Mouse (Mus musculus): ENCODE results near the gene Cnn1. TPM values are rescaled to one million over a fixed set of nuclear protein-coding genes. Genes with fewer than 3 reads are reported as not detected.

Cnn1 gene
- polyA plus RNA-seq, 1 experiment from 2014 or later, result 444 TPM

DNA sequence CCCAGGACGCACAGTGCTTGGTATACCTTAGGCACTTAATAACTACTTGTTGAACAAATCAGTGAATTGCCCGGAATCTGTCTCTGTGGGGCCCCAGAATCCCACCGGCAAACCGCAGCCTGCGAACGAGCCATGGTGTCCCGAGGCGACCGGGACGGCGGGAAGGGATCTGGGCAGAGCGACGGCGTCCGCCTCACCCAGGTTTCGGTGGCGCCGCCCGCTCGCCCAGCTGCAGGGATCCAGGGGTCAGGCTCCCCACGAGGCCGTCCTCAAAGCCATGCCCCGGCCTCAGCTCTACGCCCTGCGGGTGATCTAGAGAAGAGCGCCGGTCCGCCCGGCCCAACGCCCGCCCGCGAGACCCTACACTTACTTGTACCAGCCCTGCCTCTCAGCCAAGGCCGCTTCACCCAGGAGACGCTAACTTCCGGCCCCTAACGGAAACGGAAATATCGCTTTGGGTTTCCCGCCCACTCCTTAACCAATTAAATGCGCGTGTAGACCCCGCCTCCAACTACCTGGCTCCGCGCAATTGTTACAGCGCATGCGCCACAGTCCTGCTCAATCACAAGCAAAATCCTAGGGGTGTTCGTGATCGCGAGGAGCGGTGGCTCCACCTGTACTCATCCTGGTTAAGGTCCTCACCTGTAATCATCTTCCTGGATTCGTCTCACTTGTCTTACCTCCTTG lies 17.9 kb downstream of the Cnn1 start, which contains the start of gene Elof1:
Gene Elof1, minus strand, starts transcription at position 433 of the 687 bp plus-strand sequence.
- Histone ChIP-seq H3K9me3 (no peaks in the 10 kb centered on the region), H3K36me3 (peaks cover 16% of the 10 kb centered on the region), H3K4me1 (peaks cover 12% of the 10 kb centered on the region), H3K9ac (peak within 1 kb of the TSS; percentile 87), H3K27me3 (replicated peaks) (no peaks in the 10 kb centered on the region), H3K27ac (peak within 1 kb of the TSS; percentile 67), H3K4me2 (peak within 1 kb of the TSS; percentile 85), H3K4me3 (replicated peaks) (peak within 1 kb of the TSS; percentile 82)
- WGBS, result under 1% methylated on average over 49 of the region's 52 CpGs
- ATAC-seq (ENCODE audit: insufficient read depth, low FRiP score, low read depth), result peak; percentile 92

DNA sequence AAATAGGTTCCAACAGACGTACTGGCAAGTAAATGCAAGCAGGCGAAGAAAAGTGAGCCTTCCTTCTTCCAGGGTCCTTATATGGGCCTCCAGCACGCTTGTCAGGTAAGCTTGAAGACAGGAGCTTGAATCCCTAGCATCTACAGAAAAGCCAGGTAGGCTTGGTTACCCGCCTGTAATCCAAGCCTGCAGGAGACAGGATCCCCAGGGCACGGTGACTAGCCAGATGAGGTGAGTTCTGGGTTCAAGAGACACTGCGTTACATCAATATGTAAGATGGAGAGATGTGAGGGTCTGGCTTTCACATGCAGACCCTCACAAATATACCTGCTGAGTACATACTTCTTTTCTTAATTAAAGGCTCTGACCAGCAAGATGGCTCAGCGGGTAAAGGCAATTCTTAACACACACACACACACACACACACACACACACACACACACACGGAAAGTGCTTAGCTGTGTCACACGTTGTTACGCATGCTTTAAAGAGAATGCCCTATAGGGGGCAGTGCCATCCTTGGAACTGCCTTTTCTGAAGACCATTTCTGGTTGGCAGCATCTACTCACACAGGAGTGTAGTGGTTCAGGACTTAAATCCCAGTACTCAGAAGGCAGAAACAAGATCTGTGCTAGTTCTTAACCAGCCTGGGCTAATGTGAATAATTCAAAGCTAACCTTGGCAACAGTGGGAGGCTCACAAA lies 18.9 kb downstream of the Cnn1 start:
- peak overlapping the region; percentile 82 for H3K4me3 ChIP-seq (replicated peaks)
- peak overlapping the region; percentile 38; the same call in 1 of the 2 replicates for H3K9ac ChIP-seq
- no peak overlapping the region for H3K27ac ChIP-seq
- H3K9me3 ChIP-seq, result no peaks in the 10 kb centered on the region
- peaks cover 8% of the 10 kb centered on the region; the same call in 1 of the 2 replicates for H3K36me3 ChIP-seq
- peaks cover 12% of the 10 kb centered on the region for H3K4me1 ChIP-seq
- H3K27me3 ChIP-seq (replicated peaks), result no peaks in the 10 kb centered on the region
- peak overlapping the region; percentile 85 for H3K4me2 ChIP-seq
- no peak for ATAC-seq (ENCODE audit: insufficient read depth, low FRiP score, low read depth)
- WGBS, result 43% methylated on average over 10 of the region's 10 CpGs

- 81% methylated on average over 4 of the region's 4 CpGs for WGBS
Measured at GRCm38 (mm10) chr9:22119543-22119942, 20.5 kb downstream of the Cnn1 start.

GRCm38 (mm10) chr9:22121545-22121944 lies 22.5 kb downstream of the Cnn1 start:
- ATAC-seq (ENCODE audit: insufficient read depth, low FRiP score, low read depth), result no peak
- Histone ChIP-seq H3K9me3 (no peaks in the 10 kb centered on the region), H3K27me3 (replicated peaks) (no peaks in the 10 kb centered on the region), H3K36me3 (no peaks in the 10 kb centered on the region), H3K27ac (no peak overlapping the region), H3K4me3 (replicated peaks) (no peak overlapping the region), H3K4me2 (no peak overlapping the region), H3K9ac (no peak overlapping the region), H3K4me1 (peaks cover 6% of the 10 kb centered on the region; the same call in 1 of the 2 replicates)

More at GRCm38 (mm10) chr9:22119543-22119942, 20.5 kb downstream of the Cnn1 start:
- Histone ChIP-seq H3K36me3 (no peaks in the 10 kb centered on the region), H3K4me3 (replicated peaks) (no peak overlapping the region), H3K4me1 (peaks cover 12% of the 10 kb centered on the region), H3K4me2 (no peak overlapping the region), H3K27ac (no peak overlapping the region), H3K27me3 (replicated peaks) (no peaks in the 10 kb centered on the region), H3K9ac (no peak overlapping the region), H3K9me3 (no peaks in the 10 kb centered on the region)
- ATAC-seq (ENCODE audit: insufficient read depth, low FRiP score, low read depth), result no peak

GRCm38 (mm10) chr9:22122005-22122404 lies 23.0 kb downstream of the Cnn1 start:
- Histone ChIP-seq H3K9ac (no peak overlapping the region), H3K9me3 (no peaks in the 10 kb centered on the region), H3K4me1 (peaks cover 6% of the 10 kb centered on the region; the same call in 1 of the 2 replicates), H3K36me3 (no peaks in the 10 kb centered on the region), H3K4me3 (replicated peaks) (no peak overlapping the region), H3K27me3 (replicated peaks) (no peaks in the 10 kb centered on the region), H3K4me2 (no peak overlapping the region), H3K27ac (no peak overlapping the region)
- WGBS, result 66% methylated on average over 3 of the region's 3 CpGs
- no peak for ATAC-seq (ENCODE audit: insufficient read depth, low FRiP score, low read depth)

DNA sequence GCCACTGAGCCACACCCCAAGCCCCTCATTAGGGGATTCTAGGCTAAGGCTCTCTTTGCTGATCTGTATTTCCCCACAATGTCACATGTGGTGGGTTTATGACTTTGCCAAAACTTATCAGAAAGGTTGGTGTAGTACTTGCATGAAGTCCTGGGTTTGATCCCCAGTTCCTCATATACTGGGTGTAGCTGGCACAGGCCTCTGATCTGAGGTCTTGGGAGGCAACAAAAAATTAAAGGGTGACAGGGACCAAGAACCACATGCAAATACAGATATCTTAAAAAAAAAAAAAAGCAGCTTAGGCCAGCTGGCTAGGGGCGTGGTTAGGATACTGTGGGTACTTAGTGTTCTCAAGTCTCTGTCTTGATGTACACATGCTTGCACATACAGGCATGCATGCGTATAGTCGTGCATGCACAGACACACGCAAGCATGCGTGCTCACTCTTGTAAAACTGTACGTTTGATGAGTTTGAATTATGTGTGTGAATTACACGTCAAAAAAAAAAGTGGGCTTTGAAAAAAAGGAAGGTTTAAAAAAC lies 24.1 kb downstream of the Cnn1 start:
- no peaks in the 10 kb centered on the region for H3K4me1 ChIP-seq
- WGBS, result 77% methylated on average over 7 of the region's 7 CpGs
- H3K4me2 ChIP-seq, result no peak overlapping the region
- H3K27ac ChIP-seq, result no peak overlapping the region
- no peak overlapping the region for H3K4me3 ChIP-seq (replicated peaks)
- H3K36me3 ChIP-seq, result no peaks in the 10 kb centered on the region
- H3K9me3 ChIP-seq, result no peaks in the 10 kb centered on the region
- ATAC-seq (ENCODE audit: insufficient read depth, low FRiP score, low read depth), result 0 out of 2 replicates have a peak, but pooled peaks have one; percentile 15
- H3K9ac ChIP-seq, result no peak overlapping the region
- no peaks in the 10 kb centered on the region for H3K27me3 ChIP-seq (replicated peaks)

DNA sequence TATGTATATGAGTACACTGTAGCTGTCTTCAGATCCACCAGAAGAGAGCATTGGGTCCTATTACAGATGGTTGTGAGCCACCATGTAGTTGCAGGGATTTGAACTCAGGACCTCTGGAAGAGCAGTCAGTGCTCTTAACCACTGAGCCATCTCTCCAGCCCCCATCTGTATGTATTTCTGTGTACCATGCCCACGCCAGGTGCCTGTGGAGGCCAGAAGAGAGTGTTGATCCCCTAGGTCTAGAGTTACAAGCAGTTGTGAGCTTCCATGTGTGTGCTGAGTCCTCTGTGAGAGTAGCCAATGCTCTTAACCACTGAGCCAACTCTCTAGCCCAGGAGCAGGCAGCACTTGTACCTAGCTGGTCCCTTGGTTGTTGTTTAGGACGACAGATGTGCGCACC lies 25.2 kb downstream of the Cnn1 start:
- Histone ChIP-seq H3K36me3 (no peaks in the 10 kb centered on the region), H3K9ac (no peak overlapping the region), H3K27me3 (replicated peaks) (no peaks in the 10 kb centered on the region), H3K27ac (no peak overlapping the region), H3K4me1 (no peaks in the 10 kb centered on the region), H3K4me3 (replicated peaks) (no peak overlapping the region), H3K9me3 (no peaks in the 10 kb centered on the region), H3K4me2 (no peak overlapping the region)
- no peak for ATAC-seq (ENCODE audit: insufficient read depth, low FRiP score, low read depth)
- WGBS, result 83% methylated on average over 3 of the region's 3 CpGs

DNA sequence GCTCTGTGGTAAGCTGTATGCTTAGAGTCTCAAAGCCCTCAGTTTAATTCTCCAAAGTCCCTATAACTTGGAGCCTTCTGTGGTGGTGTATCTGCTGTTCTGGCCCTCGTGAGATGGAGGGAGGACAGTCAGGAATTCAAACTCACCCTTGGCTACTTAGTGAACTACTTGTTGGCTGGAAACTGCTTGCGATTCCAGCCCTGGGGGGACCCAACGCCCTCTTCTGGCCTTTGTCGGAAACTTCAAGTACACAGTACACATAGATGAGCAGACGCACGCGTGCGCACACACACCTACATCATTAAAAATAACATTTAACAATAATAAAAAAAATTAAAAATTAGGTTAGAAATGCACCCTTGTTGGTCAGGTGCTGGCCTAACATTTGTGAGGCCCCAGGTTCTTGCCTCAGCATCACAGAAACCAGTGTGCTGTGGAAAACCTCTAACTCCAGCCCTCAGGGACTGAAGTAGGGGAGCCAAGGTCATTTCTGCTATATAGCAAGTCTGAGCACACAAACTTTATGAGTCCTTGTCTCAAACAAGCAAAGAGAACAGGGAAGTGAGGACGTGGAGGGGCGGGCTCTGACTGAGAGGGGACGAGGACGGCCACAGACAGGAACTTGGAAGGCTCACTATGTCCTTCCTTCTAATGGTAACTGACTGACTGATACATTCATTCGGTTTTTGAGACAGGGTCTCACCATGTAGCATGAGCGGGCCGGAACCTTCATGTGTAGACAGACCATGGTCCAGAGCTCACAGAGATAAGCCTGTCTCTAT lies 26.4 kb downstream of the Cnn1 start:
- Histone ChIP-seq H3K4me2 (no peak overlapping the region), H3K36me3 (no peaks in the 10 kb centered on the region), H3K9ac (no peak overlapping the region), H3K4me3 (replicated peaks) (no peak overlapping the region), H3K9me3 (no peaks in the 10 kb centered on the region), H3K27ac (no peak overlapping the region), H3K4me1 (no peaks in the 10 kb centered on the region), H3K27me3 (replicated peaks) (no peaks in the 10 kb centered on the region)
- WGBS, result 90% methylated on average over 15 of the region's 15 CpGs
- ATAC-seq (ENCODE audit: insufficient read depth, low FRiP score, low read depth), result no peak

DNA sequence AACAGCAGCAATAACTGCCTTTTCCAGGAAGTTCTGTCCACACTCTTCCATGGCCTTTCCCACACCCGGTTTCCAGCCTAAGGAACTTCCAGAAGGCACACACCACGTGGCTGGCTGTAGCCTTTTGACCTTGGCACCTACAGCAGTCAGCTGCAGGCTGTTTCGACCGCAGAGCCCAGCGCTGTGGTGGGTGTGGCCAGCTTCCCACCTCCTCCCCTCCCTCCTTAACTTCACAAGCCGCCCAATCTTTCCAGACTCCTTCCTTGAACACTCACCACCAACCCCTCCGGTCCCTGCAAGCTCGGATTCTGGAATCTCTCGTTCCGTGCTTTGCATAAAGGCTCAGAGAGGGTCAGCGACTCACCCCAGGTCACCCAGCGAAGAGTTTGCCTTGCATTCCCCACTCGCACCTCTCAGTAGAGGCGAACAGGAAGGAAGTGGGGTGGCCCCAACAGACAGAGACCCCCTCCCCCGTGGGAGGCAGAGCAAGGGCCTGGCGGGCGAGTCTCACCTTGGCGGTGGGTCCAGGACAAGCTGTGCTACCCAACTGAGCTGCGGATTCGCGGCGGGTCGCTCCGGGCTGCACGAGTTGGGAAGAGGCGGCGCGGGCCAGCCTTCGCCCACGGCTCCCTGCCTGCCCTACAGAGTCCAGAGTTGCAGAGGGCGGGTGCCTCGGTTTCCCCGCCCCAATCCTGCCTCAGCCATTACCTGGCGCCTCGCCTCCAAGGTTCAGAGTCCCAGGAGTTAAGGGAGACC lies 32.4 kb downstream of the Cnn1 start:
- ATAC-seq (ENCODE audit: insufficient read depth, low FRiP score, low read depth), result peak; percentile 63
- Histone ChIP-seq H3K27ac (peak overlapping the region; percentile 32; the same call in 1 of the 2 replicates), H3K27me3 (replicated peaks) (no peaks in the 10 kb centered on the region), H3K36me3 (no peaks in the 10 kb centered on the region), H3K4me1 (peaks cover 14% of the 10 kb centered on the region), H3K9me3 (no peaks in the 10 kb centered on the region), H3K4me2 (peak overlapping the region; percentile 87), H3K9ac (peak overlapping the region; percentile 40), H3K4me3 (replicated peaks) (peak overlapping the region; percentile 44)
- 3% methylated on average over 35 of the region's 35 CpGs for WGBS

DNA sequence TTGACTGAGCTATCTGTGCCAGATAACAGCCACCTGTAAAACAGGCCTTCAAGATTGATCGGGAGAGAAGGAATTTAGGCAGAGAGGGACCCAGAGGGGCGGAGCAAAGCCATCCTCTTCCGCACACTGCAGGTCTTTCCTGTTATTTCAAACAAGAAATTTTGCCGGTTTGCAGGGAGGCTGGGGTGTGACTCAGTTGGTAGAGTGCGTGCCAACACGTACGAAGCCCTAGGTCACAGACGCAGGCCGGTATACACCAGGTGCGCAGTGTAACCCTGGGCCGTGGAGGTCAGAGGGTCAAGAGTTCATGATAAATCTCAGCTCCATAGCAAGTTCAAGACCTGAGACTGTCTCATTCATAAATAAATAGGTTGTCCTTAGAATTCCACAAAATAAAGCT lies 33.2 kb downstream of the Cnn1 start:
- Histone ChIP-seq H3K4me3 (replicated peaks) (peak overlapping the region; percentile 44), H3K4me1 (peaks cover 14% of the 10 kb centered on the region)
- ATAC-seq (ENCODE audit: insufficient read depth, low FRiP score, low read depth), result peak; percentile 9; the same call in 1 of the 2 replicates

More for the DNA sequence above, 33.2 kb downstream of the Cnn1 start:
- 31% methylated on average over 11 of the region's 11 CpGs for WGBS
- H3K36me3 ChIP-seq, result no peaks in the 10 kb centered on the region
- peak overlapping the region; percentile 87 for H3K4me2 ChIP-seq
- no peaks in the 10 kb centered on the region for H3K27me3 ChIP-seq (replicated peaks)
- peak overlapping the region; percentile 32; the same call in 1 of the 2 replicates for H3K27ac ChIP-seq
- H3K9ac ChIP-seq, result no peak overlapping the region
- H3K9me3 ChIP-seq, result no peaks in the 10 kb centered on the region
